Mouse (Mus musculus) left cerebral cortex, postnatal 14 days (tissue): ENCODE measurements around the gene Ckap5. TPM values are rescaled to one million over a fixed set of nuclear protein-coding genes. Genes with fewer than 3 reads are reported as not detected.

ENCODE experiments used
- DNase-seq, 2 experiments: peaks; one replicate each; pipeline ENCODE4 v3.0.0; 2021 to 2022; ENCODE audit warnings: low spot score in 2 of 2, mixed read lengths in 1 of 2
- intact Hi-C: fragments of 180-260 bp; cut with DNase I; formaldehyde crosslinking; loops from one replicate; pipeline ENCODE4 v1.15.1; 2025
- total RNA-seq, 2 experiments: library from RNA; stranded (reverse); gene quantifications; 2 replicates each; pipeline ENCODE4 v1.2.3; 2021

The Ckap5 gene
- total RNA-seq, 2 experiments from 2014 or later: 119 to 124 TPM

GRCm38 (mm10) chr2:91649553-91650359 lies 123.2 kb downstream of the Ckap5 start, which contains the start of the genes Zfp408 and Arhgap1:
Zfp408 (minus strand) TSS chr2:91649791.
Arhgap1 (plus strand) TSS chr2:91649860.
- peak; percentile 97 to 98 for DNase-seq
- intact Hi-C loops: no loop called here

GRCm38 (mm10) chr2:91650360-91650995 lies 123.9 kb downstream of the Ckap5 start:
- intact Hi-C loops: no loop called here
- DNase-seq: no peak

DNA sequence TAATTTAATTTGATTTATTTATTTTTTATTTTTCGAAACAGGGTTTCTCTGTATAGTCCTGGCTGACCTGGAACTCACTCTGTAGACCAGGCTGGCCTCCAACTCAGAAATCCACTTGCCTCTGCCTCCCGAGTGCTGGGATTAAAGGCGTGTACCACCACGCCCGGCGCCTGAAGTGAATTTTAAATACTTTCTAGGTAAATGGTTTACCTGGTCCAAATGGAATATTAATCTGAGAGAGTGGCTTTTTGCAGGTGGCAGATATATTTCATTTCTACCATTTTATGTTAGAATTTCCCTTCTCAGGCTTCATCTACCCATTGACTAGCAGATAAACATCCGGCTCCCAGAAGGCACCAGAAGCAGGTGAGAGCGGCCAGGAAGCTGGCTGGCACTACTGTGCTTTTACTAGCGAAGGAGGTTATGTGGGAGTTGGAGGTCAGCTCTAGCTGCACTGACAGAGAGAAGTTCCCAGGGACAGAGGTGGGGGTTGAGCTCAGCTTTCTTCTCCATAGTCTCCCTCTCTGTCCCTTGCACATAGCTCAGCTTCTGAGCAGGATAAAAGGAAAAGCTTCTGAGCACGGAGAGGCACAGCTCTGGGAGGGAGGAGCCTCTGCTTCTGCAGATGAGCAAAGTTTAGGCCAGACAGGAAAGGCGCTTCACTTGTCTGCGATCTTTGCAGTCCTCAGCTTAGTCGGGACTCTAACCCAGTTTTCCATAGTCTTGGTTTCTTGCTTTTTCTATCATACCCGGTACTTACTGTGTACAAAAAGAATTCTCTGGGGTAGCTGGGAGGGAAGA lies 125.1 kb downstream of the Ckap5 start:
- intact Hi-C loops: no loop called here
- DNase-seq: no peak

DNA sequence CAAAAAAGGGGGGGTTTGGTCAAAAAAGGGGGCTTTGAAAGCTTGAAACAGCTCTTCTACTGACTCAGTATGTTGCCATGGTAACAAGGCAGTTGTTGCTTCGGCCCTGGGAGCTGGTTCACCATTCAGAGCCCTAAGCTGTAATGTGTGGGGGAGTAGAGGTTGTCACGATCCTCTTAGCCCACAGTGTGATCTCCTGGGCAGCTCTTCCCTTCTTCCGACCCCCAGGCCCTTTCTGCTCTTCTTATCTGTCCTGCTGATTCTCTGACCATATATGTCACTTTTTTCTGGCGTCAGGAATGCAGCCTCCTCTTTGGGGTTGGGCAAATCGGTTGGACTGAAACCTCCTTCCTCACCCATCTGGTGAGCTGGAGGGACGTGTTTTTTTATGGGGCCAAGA lies 126.3 kb downstream of the Ckap5 start:
- peak in 1 of 2 experiments; percentile 74 for DNase-seq
- intact Hi-C loops: no loop called here

DNA sequence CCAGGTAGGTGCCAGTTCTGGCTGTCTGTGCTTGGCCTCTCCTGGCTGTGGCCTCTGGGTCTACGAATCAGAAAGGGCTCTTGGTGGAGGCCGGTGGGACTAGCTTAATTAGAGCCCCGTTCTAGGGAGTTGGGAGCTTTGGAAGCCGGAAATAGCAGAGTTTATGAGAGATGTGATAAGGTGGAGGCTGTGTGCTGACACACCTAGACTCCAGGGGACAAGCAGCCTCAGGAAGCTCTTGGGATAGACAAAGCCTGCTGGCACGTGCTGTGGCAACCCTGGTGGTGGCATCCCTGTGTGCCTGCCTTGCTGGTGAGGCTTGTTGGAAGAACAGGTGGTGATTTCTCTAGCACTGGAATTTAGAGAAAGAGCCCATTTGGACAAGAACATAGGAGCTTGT lies 128.8 kb downstream of the Ckap5 start:
- no peak for DNase-seq
- intact Hi-C loops: no loop called here

DNA sequence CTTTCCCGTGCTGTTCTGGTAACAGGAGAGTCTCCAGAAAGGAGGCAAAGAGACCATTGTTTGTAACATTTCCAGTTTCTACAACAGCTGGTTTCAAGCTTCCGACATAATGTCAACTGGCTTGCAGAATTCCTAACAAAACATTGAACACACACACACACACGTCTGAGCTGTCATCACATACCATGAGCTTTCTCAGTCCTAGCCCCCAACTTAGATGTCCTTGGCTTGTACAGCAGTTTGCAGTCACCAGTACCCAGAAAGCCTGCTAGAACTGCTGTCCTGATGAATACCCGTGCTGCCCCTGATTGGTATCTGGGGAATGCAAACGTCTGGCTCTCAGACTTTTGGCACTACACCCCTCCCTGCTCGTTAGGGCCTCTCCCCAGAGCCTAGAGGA lies 129.3 kb downstream of the Ckap5 start:
- intact Hi-C loops: no loop called here
- no peak for DNase-seq

DNA sequence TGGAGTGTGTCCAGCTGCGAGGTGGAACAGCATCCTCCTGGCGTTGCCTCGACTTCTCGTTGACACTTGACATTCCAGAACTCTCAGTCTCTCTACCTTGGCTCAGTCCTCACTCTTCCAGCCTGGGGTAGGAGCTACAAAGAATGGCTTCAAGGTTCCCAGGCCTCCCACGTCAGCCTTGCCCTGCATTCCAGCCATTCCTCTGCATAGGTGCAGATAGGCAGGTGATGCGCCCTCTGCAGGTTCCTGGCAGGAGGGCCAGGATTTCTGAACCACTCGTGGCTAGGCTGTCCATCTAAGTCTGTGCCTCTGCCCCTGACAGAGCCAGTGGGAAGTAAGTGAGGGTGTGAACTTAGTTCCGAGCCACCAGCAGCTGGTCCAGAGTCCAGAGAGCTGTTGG lies 130.2 kb downstream of the Ckap5 start:
- no peak for DNase-seq
- intact Hi-C loops: no loop called here

GRCm38 (mm10) chr2:91659657-91660056 lies 133.1 kb downstream of the Ckap5 start:
- DNase-seq: no peak
- intact Hi-C loops: no loop called here

- no peak for DNase-seq
- intact Hi-C loops: no loop called here
Observed at GRCm38 (mm10) chr2:91660981-91661380, 134.4 kb downstream of the Ckap5 start.

DNA sequence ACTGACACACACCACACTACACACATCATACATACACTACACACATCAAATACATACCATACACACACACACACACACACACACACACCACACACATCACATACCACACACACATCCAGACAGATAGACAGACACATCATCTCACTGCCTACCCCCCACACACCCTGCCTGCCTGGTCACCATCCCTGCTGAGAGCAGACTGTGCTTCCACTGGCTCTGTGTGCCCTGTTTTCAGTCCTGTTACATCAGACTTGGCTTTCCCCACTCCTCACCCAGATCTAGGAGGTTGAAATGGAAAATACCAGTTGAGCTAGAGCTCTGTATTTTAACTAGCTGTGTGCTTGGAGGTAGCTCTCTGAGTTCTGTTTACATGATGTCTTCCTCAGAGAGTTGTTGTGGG lies 138.2 kb downstream of the Ckap5 start:
- intact Hi-C loops: no loop called here
- DNase-seq: no peak

GRCm38 (mm10) chr2:91666386-91666910 lies 139.9 kb downstream of the Ckap5 start:
- DNase-seq: no peak
- intact Hi-C loops: no loop called here

- intact Hi-C loops: no loop called here
- DNase-seq: no peak
Observed at GRCm38 (mm10) chr2:91667747-91668146, 141.2 kb downstream of the Ckap5 start.

DNA sequence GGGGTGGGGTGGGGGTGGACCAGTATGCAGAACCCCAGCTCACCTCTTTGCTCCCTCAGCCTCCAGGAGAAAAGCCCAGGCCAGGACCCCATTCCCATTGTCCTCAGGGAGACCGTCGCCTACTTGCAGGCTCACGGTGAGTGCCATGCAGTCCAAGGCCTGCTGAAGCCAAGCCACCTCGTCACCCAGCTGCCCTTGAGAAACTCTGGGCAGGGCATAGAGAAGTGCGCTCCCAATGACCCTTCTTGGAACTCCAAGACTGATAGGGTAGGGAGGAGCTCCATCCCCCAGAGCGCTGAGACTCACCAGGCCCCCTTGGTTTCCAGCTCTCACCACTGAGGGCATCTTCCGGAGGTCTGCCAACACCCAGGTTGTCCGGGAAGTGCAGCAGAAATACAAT lies 142.8 kb downstream of the Ckap5 start:
- intact Hi-C loops: no loop called here
- no peak for DNase-seq

DNA sequence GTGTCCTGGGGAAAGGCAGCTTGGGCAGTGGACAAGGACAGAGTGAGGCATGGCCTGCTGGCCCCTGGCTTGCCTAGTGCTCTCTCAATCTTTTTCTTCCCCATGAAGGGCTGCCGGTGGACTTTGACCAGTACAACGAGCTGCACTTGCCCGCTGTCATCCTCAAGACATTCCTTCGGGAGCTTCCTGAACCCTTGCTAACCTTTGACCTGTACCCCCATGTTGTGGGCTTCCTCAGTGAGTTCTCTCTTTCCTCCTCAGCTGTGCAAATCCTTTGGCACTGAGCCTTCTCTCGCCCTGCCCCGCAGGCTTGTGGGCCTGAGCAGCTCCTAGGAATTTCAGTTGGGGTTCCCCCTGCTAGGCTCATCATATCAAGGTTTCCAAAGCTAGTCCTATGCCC lies 143.5 kb downstream of the Ckap5 start:
- intact Hi-C loops: no loop called here
- no peak for DNase-seq

Other genes starting within 250 kb of the Ckap5 start
- 10 to 100 TPM; 84.7 to 89.4 TPM for gene 1110051M20Rik, start 82.1 kb upstream of the Ckap5 start, total RNA-seq
- 10 to 100 TPM; 27.2 to 28.2 TPM for gene Lrp4, start 69.3 kb upstream of the Ckap5 start, total RNA-seq
- gene F2, start 109.7 kb downstream of the Ckap5 start, total RNA-seq: under 1 TPM in 1 of 2 experiments, not detected in 1; 0.18 TPM
- gene Zfp408, start 123.0 kb downstream of the Ckap5 start, total RNA-seq: 10 to 100 TPM; 11.1 to 13.3 TPM
- 10 to 100 TPM; 80.3 to 88.9 TPM for gene Arhgap1, start 123.1 kb downstream of the Ckap5 start, total RNA-seq
- gene Atg13, start 183.8 kb downstream of the Ckap5 start, total RNA-seq: 10 to 100 TPM; 73.5 to 74.6 TPM
- 1 to 10 TPM; 6.5 to 8.3 TPM for gene Harbi1, start 184.1 kb downstream of the Ckap5 start, total RNA-seq
- 10 to 100 TPM; 51.9 to 54.3 TPM for gene Ambra1, start 203.4 kb downstream of the Ckap5 start, total RNA-seq